Mouse (Mus musculus) neural tube, embryonic 11.5 days (tissue): ENCODE results near the gene Kif5a. TPM values are rescaled to one million over a fixed set of nuclear protein-coding genes. Genes with fewer than 3 reads are reported as not detected.
A peak's percentile ranks its signal among the peaks of the same experiment; 100 is the strongest.

Source experiments
- ATAC-seq: fragments of 200-750 bp; cut with Nextera tagmentation; 2 replicates; pipeline ENCODE4 v1.8.0; 2017; ENCODE audit warnings: moderate number of reproducible peaks, mild to moderate bottlenecking, moderate TSS enrichment, moderate library complexity; ENCODE audit not compliant: insufficient read depth, low FRiP score, low TSS enrichment
- DNase-seq: peaks from one replicate; pipeline ENCODE4 v3.0.0-alpha.2; 2015; ENCODE audit warnings: low spot score
- H3K27ac ChIP-seq: fragments of 300-500 bp; sonication (generic); 2 replicates; pipeline ENCODE4 v1.5.1; 2014; ENCODE audit warnings: low read depth, mild to moderate bottlenecking, low read length
- H3K27me3 ChIP-seq: fragments of 300-500 bp; sonication (generic); 2 replicates; pipeline ENCODE4 v1.6.1; 2014; ENCODE audit warnings: mild to moderate bottlenecking, low read length, mixed read lengths; ENCODE audit not compliant: control insufficient read depth, insufficient read depth
- H3K36me3 ChIP-seq: fragments of 300-500 bp; sonication (generic); 2 replicates; pipeline ENCODE4 v1.6.1; 2014; ENCODE audit warnings: mild to moderate bottlenecking, low read length, moderate library complexity, mixed read lengths; ENCODE audit not compliant: control insufficient read depth, insufficient read depth
- H3K4me1 ChIP-seq: fragments of 300-500 bp; sonication (generic); 2 replicates; pipeline ENCODE4 v1.6.1; 2014; ENCODE audit warnings: low read length, mixed read lengths; ENCODE audit not compliant: control insufficient read depth, insufficient read depth
- H3K4me2 ChIP-seq: fragments of 300-500 bp; sonication (generic); 2 replicates; pipeline ENCODE4 v1.6.1; 2014; ENCODE audit warnings: low read depth, mild to moderate bottlenecking, moderate library complexity
- H3K4me3 ChIP-seq: fragments of 300-500 bp; sonication (generic); 2 replicates; pipeline ENCODE4 v1.5.1; 2014; ENCODE audit warnings: low read depth, low read length
- H3K9ac ChIP-seq: fragments of 300-500 bp; sonication (generic); 2 replicates; pipeline ENCODE4 v1.6.1; 2014; ENCODE audit warnings: mild to moderate bottlenecking, low read length
- H3K9me3 ChIP-seq: fragments of 300-500 bp; sonication (generic); 2 replicates; pipeline ENCODE4 v1.6.1; 2016; ENCODE audit warnings: low read length; ENCODE audit not compliant: control insufficient read depth
- WGBS: fragments of 180-500 bp; shearing (Covaris S2); extraction: QIAGEN DNeasy Blood & Tissue Kit; methylation state at CpG from one replicate; pipeline ENCODE4 v1.1.7; 2014; 5-methylcytosine and 5-hydroxymethylcytosine counted together
- polyA plus RNA-seq: library from polyadenylated mRNA; unstranded; fragments of >200 nt; fragmentation: Nextera tagmentation; extraction: Ambion mirVana; gene quantifications from 2 replicates; pipeline ENCODE4 v1.2.1, GENCODE M21; 2014

Kif5a gene
- polyA plus RNA-seq, 1 experiment from 2014 or later: 51.0 TPM

- no peak overlapping the region for H3K9ac ChIP-seq
- H3K27ac ChIP-seq: no peak overlapping the region
- no peaks in the 10 kb centered on the region for H3K27me3 ChIP-seq
- H3K9me3 ChIP-seq: no peaks in the 10 kb centered on the region
- H3K36me3 ChIP-seq: peaks cover 5% of the 10 kb centered on the region
- H3K4me1 ChIP-seq: peaks cover 1% of the 10 kb centered on the region
- H3K4me2 ChIP-seq: no peak overlapping the region
- ATAC-seq: no peak
- H3K4me3 ChIP-seq: no peak overlapping the region
- 94% methylated on average over 10 of the region's 10 CpGs for WGBS
- DNase-seq: no peak
Observed at GRCm38 (mm10) chr10:127205373-127205772, 57.8 kb downstream of the Kif5a start.

- H3K4me2 ChIP-seq: no peak overlapping the region
- no peak overlapping the region for H3K27ac ChIP-seq
- DNase-seq (no peak), ATAC-seq (no peak)
- no peak overlapping the region for H3K4me3 ChIP-seq
- H3K9ac ChIP-seq: no peak overlapping the region
- no peaks in the 10 kb centered on the region for H3K27me3 ChIP-seq
- no peaks in the 10 kb centered on the region for H3K9me3 ChIP-seq
- 96% methylated on average over 5 of the region's 5 CpGs for WGBS
- no peaks in the 10 kb centered on the region for H3K4me1 ChIP-seq
- H3K36me3 ChIP-seq: peaks cover 5% of the 10 kb centered on the region
Observed at GRCm38 (mm10) chr10:127204589-127204988, 58.6 kb downstream of the Kif5a start.

GRCm38 (mm10) chr10:127203106-127203505, 60.0 kb downstream of the Kif5a start:
- no peak overlapping the region for H3K9ac ChIP-seq
- WGBS: 91% methylated on average over 3 of the region's 3 CpGs
- H3K4me3 ChIP-seq: no peak overlapping the region
- ATAC-seq (no peak), DNase-seq (no peak)
- no peaks in the 10 kb centered on the region for H3K4me1 ChIP-seq
- H3K27ac ChIP-seq: no peak overlapping the region
- H3K36me3 ChIP-seq: peaks cover 5% of the 10 kb centered on the region
- H3K27me3 ChIP-seq: no peaks in the 10 kb centered on the region
- H3K9me3 ChIP-seq: no peaks in the 10 kb centered on the region
- no peak overlapping the region for H3K4me2 ChIP-seq

GRCm38 (mm10) chr10:127200279-127200678, 62.9 kb downstream of the Kif5a start:
- no peak overlapping the region for H3K27ac ChIP-seq
- H3K4me3 ChIP-seq: no peak overlapping the region
- no peak overlapping the region for H3K9ac ChIP-seq
- no peaks in the 10 kb centered on the region for H3K9me3 ChIP-seq
- H3K4me1 ChIP-seq: peaks cover 15% of the 10 kb centered on the region
- no peak overlapping the region for H3K4me2 ChIP-seq
- 87% methylated on average over 8 of the region's 8 CpGs for WGBS
- ATAC-seq (no peak), DNase-seq (no peak)
- peaks cover 2% of the 10 kb centered on the region for H3K36me3 ChIP-seq
- no peaks in the 10 kb centered on the region for H3K27me3 ChIP-seq

DNA sequence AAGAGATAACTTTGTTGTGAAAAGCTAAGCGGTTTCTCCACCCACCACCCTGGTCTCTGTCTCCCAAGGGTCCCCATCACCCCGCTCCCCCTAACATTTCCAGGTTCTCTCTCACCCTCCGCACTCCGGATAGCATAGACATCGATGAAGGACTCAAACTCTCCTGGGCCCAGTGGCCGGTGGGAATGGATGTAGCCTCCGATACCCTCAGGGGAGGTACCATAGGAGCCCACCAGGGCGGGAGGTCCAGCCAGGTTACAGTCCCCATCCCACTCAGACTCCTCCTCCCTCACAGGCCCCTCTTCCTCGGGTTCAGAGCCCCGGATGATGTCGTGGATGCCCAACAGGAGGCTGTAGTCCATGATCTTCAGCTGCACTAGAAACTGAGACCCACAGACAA, 63.7 kb downstream of the Kif5a start:
- no peak overlapping the region for H3K27ac ChIP-seq
- DNase-seq (no peak), ATAC-seq (no peak)
- H3K9me3 ChIP-seq: no peaks in the 10 kb centered on the region
- H3K9ac ChIP-seq: no peak overlapping the region
- 85% methylated on average over 11 of the region's 11 CpGs for WGBS
- no peak overlapping the region for H3K4me2 ChIP-seq
- H3K36me3 ChIP-seq: peaks cover 2% of the 10 kb centered on the region; the same call in 1 of the 2 replicates
- no peak overlapping the region for H3K4me3 ChIP-seq
- no peaks in the 10 kb centered on the region for H3K27me3 ChIP-seq
- peaks cover 19% of the 10 kb centered on the region for H3K4me1 ChIP-seq

DNA sequence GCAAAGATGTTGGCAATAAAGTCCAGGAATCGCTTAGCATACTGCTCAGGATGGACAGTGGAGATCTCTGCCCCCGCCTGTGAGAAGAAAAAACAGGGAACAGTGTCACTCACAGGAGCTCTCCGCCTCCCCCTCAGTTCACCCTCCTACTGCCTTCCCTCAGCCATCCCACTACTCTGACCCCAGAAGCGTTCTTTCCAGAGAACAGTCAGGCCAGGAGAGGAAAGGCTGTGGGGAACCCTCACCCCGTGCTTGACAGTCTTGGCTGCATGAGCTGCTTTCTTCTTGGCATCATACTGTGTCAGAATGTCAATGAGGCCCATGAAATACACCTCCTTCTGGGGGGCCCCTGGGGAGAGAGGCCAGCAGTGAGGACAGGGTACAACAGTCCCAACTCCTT, 64.1 kb downstream of the Kif5a start:
- Histone ChIP-seq H3K9me3 (no peaks in the 10 kb centered on the region), H3K4me3 (no peak overlapping the region), H3K27ac (no peak overlapping the region), H3K9ac (no peak overlapping the region), H3K4me2 (no peak overlapping the region), H3K27me3 (no peaks in the 10 kb centered on the region), H3K36me3 (peaks cover 2% of the 10 kb centered on the region; the same call in 1 of the 2 replicates), H3K4me1 (peaks cover 19% of the 10 kb centered on the region)
- ATAC-seq (no peak), DNase-seq (no peak)
- 67% methylated on average over 5 of the region's 5 CpGs for WGBS

GRCm38 (mm10) chr10:127198492-127198891, 64.7 kb downstream of the Kif5a start:
- Histone ChIP-seq H3K27ac (0 out of 2 replicates have a peak overlapping the region, but pooled peaks have one; percentile 29), H3K9ac (no peak overlapping the region)
- WGBS: 72% methylated on average over 2 of the region's 2 CpGs

DNA sequence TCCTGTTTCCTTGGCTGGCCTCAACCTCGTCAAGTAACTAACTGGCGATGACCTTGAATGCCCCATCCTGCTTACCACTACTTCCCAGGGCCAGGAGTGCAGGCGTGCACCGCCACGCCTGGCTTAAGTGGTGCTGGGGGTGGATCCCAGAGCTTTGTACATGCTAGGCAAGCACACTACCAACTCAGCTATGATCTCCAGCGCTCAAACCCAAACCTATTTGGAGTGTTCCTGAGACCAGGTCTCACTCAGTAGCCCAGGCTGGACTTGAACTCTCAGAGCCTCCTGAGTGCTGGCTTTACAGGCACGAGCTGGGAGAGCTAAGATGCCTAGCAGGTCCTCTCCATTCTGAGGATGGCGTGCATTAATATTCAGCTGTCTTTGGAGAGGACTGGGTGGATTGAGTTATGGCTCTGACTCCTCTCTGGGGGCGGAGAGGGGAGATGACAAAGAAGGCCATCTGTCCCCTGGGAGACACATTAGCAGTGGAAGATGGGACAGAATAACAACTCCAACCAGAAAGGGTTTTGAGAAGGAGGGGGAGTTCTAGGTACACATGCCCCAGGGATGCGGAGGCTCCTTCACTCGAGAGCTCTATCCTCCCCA, 65.5 kb downstream of the Kif5a start:
- no peak overlapping the region for H3K9ac ChIP-seq
- no peaks in the 10 kb centered on the region for H3K27me3 ChIP-seq
- H3K4me3 ChIP-seq: no peak overlapping the region
- DNase-seq (no peak), ATAC-seq (no peak)
- no peaks in the 10 kb centered on the region for H3K9me3 ChIP-seq
- H3K27ac ChIP-seq: no peak overlapping the region
- H3K36me3 ChIP-seq: peaks cover 8% of the 10 kb centered on the region
- 75% methylated on average over 11 of the region's 11 CpGs for WGBS
- peaks cover 19% of the 10 kb centered on the region for H3K4me1 ChIP-seq
- no peak overlapping the region for H3K4me2 ChIP-seq

More at GRCm38 (mm10) chr10:127198492-127198891, 64.7 kb downstream of the Kif5a start:
- Histone ChIP-seq H3K9me3 (no peaks in the 10 kb centered on the region), H3K27me3 (no peaks in the 10 kb centered on the region), H3K4me1 (peaks cover 19% of the 10 kb centered on the region), H3K4me3 (no peak overlapping the region), H3K36me3 (peaks cover 2% of the 10 kb centered on the region; the same call in 1 of the 2 replicates), H3K4me2 (no peak overlapping the region)
- no peak for DNase-seq
- no peak for ATAC-seq

DNA sequence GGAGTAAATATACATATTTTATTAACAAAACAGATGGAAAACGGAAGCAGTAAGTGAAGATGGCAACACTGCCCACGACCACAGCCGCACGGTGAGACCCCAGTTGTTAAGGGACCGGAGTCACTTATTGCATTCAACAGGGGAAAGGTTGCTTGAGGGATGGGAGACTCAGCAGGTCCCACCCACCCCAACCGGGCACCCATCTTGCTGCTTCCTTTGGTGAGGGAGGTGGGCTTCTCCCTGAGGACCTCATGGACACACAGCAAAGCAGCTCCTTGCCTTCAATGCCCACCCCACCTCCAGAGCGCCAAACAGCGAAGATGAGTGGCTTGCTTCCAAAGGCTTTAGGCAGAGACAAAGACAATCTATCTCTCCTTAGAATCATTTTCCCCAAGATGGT, 66.0 kb downstream of the Kif5a start:
- no peaks in the 10 kb centered on the region for H3K9me3 ChIP-seq
- peaks cover 19% of the 10 kb centered on the region for H3K4me1 ChIP-seq
- no peak overlapping the region for H3K4me2 ChIP-seq
- H3K27me3 ChIP-seq: no peaks in the 10 kb centered on the region
- H3K9ac ChIP-seq: no peak overlapping the region
- WGBS: 92% methylated on average over 8 of the region's 8 CpGs
- H3K4me3 ChIP-seq: no peak overlapping the region
- no peak overlapping the region for H3K27ac ChIP-seq
- ATAC-seq: no peak
- DNase-seq: no peak
- peaks cover 11% of the 10 kb centered on the region for H3K36me3 ChIP-seq
